Mouse (Mus musculus): Measurements from ENCODE around the gene Gucy2c. TPM values are rescaled to one million over a fixed set of nuclear protein-coding genes. Genes with fewer than 3 reads are reported as not detected.

Gene Gucy2c
- total and polyA plus RNA-seq, 3 experiments = not detected

DNA sequence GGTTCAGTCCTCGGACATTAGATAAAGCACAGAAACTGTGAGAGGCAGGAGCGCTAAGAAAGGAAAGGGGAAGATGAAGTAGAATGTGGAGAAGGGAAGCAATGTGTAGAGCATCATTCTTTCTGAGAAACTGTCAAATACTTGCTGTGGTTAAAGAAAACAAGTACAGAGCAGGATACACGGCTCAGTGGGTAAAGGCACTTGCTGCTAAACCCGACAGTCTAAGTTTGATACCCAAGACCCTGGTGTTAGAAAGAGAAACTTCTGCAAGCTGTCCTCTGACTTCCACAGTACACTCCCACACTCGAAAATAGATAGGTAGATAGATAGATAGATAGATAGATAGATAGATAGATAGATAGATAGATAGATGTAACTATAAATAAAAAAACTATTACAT is 128.2 kb downstream of the Gucy2c start:
- no peak for DNase-seq (ENCODE audit: low read depth, low spot score)
- Histone ChIP-seq H3K79me2 (ENCODE audit: control insufficient read depth, insufficient read depth, low read length, poor library complexity) (no peaks in the 10 kb centered on the region), H3K4me1 (ENCODE audit: control insufficient read depth in 1 of 2, insufficient read depth in 2 of 2, low read length in 2 of 2) (no peaks in the 10 kb centered on the region; a peak in 1 of 4 replicates), H3K27ac (ENCODE audit: control insufficient read depth, low read depth, low read length) (no peak overlapping the region), H3K36me3 (ENCODE audit: control insufficient read depth in 1 of 2, insufficient read depth in 2 of 2, low read length in 2 of 2) (no peaks in the 10 kb centered on the region), H3K9me3 (replicated peaks; ENCODE audit: insufficient read depth, low read length) (no peaks in the 10 kb centered on the region), H3K4me3 (ENCODE audit: control insufficient read depth in 1 of 2, insufficient read depth in 1 of 2, low read depth in 2 of 2, low read length in 2 of 2) (no peak overlapping the region), H3K9ac (ENCODE audit: control insufficient read depth, low read depth, low read length, poor library complexity, severe bottlenecking) (no peak overlapping the region), H3K27me3 (ENCODE audit: control insufficient read depth in 1 of 2, insufficient read depth in 2 of 2, low read length in 2 of 2) (no peaks in the 10 kb centered on the region)
- no peak for TF ChIP-seq UBTF (IDR thresholded peaks at IDR 0.05; ENCODE audit: borderline replicate concordance, insufficient read depth, low read depth, low read length)
- TF ChIP-seq KAT2A (conservative IDR thresholded peaks at IDR 0.05; ENCODE audit: low read depth, low read length) = no peak
- no peak for TF ChIP-seq USF1 (IDR thresholded peaks at IDR 0.05; ENCODE audit: low read depth, low read length)
- TF ChIP-seq BHLHE40 (IDR thresholded peaks at IDR 0.05; ENCODE audit: borderline replicate concordance, low read depth, low read length) = no peak
- no peak for TF ChIP-seq ETS1 (IDR thresholded peaks at IDR 0.05; ENCODE audit: low read depth, low read length)
- no peak for TF ChIP-seq ELF1 (IDR thresholded peaks at IDR 0.05; ENCODE audit: low read depth, low read length)
- TF ChIP-seq TBP (IDR thresholded peaks at IDR 0.05; ENCODE audit: low read depth, low read length) = no peak
- TF ChIP-seq HCFC1 (IDR thresholded peaks at IDR 0.05; ENCODE audit: low read depth, low read length) = no peak

DNA sequence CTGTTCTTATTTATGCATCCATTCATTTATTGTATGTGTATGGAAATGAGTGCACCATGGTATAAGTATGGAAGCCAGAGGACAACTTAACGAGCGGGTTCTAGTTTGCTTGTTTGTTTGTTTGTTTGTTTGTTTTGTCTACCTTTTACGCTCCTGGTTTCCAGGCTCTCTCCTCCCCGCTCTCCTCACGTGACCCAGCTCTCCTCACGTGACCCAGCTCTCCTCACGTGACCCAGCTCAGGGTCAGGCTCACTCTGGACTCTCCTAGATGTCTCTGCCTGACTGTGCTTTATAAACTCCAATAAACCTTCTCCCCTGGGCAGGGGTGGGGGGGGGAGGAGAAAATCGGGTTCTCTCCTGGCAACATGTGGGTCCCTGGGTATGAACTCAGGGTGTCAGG is 130.9 kb downstream of the Gucy2c start:
- no peaks in the 10 kb centered on the region for H3K79me2 ChIP-seq (ENCODE audit: control insufficient read depth, insufficient read depth, low read length, poor library complexity)
- H3K27me3 ChIP-seq (ENCODE audit: control insufficient read depth in 1 of 2, insufficient read depth in 2 of 2, low read length in 2 of 2) = no peaks in the 10 kb centered on the region; a peak in 1 of 4 replicates
- no peak for DNase-seq (ENCODE audit: low read depth, low spot score)
- TF ChIP-seq USF2 (IDR thresholded peaks at IDR 0.05; ENCODE audit: borderline replicate concordance in 1 of 2, insufficient read depth in 1 of 2, low read depth in 1 of 2, low read length in 2 of 2) = peak in 1 of 2 experiments; percentile 66; a peak in 2 of 4 replicates
- no peak for TF ChIP-seq POLR2A (IDR thresholded peaks at IDR 0.05; ENCODE audit: control insufficient read depth in 1 of 2, insufficient read depth in 1 of 2, low read depth in 1 of 2, low read length in 2 of 2, poor library complexity in 1 of 2)
- TF ChIP-seq TAL1 (IDR thresholded peaks at IDR 0.05; ENCODE audit: low read length) = no peak
- no peak for TF ChIP-seq ZKSCAN1 (IDR thresholded peaks at IDR 0.05; ENCODE audit: low read depth, low read length)
- TF ChIP-seq MYB (IDR thresholded peaks at IDR 0.05; ENCODE audit: low read depth, low read length) = no peak
- peak; percentile 72 for TF ChIP-seq USF1 (IDR thresholded peaks at IDR 0.05; ENCODE audit: low read depth, low read length)
- TF ChIP-seq ZNF384 (IDR thresholded peaks at IDR 0.05; ENCODE audit: low read depth, low read length) = no peak
- TF ChIP-seq MYC (IDR thresholded peaks at IDR 0.05; ENCODE audit: low read depth, low read length) = no peak
- TF ChIP-seq ZMIZ1 (IDR thresholded peaks at IDR 0.05; ENCODE audit: low read depth, low read length) = no peak
- TF ChIP-seq HCFC1 (IDR thresholded peaks at IDR 0.05; ENCODE audit: low read depth, low read length) = no peak
- no peak for TF ChIP-seq UBTF (IDR thresholded peaks at IDR 0.05; ENCODE audit: borderline replicate concordance, insufficient read depth, low read depth, low read length)
- H3K36me3 ChIP-seq (ENCODE audit: control insufficient read depth in 1 of 2, insufficient read depth in 2 of 2, low read length in 2 of 2) = no peaks in the 10 kb centered on the region
- H3K9me3 ChIP-seq (replicated peaks; ENCODE audit: insufficient read depth, low read length) = no peaks in the 10 kb centered on the region
- H3K4me3 ChIP-seq (ENCODE audit: control insufficient read depth in 1 of 2, insufficient read depth in 1 of 2, low read depth in 2 of 2, low read length in 2 of 2) = no peak overlapping the region
- peaks cover 0 to 8% of the 10 kb centered on the region in 2 experiments; a peak in 2 of 4 replicates for H3K4me1 ChIP-seq (ENCODE audit: control insufficient read depth in 1 of 2, insufficient read depth in 2 of 2, low read length in 2 of 2)
- H3K9ac ChIP-seq (ENCODE audit: control insufficient read depth, low read depth, low read length, poor library complexity, severe bottlenecking) = no peak overlapping the region
- no peak overlapping the region for H3K27ac ChIP-seq (ENCODE audit: control insufficient read depth, low read depth, low read length)

Data from MEL (cell line).